Mouse (Mus musculus) myocyte (in vitro differentiated cells): ENCODE measurements at regions not wholly inside any gene's neighbourhood (a gene's known extent, or its start where the extent isn't known, plus 50 kb on each side); places are given as distances from the start of the nearest gene placed in this dataset.

Experiments
- MAX ChIP-seq: IDR thresholded peaks from one replicate; pipeline ENCODE4 v1.6.1; 2011; ENCODE audit warnings: low read depth, mild to moderate bottlenecking, control low read depth
- MYOD1 ChIP-seq, 3 experiments: IDR thresholded peaks; one replicate each; pipeline ENCODE4 v1.6.1; 2011; ENCODE audit warnings: control low read depth in 2 of 3, low read depth in 2 of 3, mild to moderate bottlenecking in 2 of 3, moderate library complexity in 1 of 3; ENCODE audit not compliant: insufficient read length in 2 of 3, control insufficient read depth in 1 of 3
- POLR2A ChIP-seq: IDR thresholded peaks from one replicate; pipeline ENCODE4 v1.6.1; 2011; ENCODE audit warnings: low read depth, mild to moderate bottlenecking, control low read depth, moderate library complexity; ENCODE audit not compliant: insufficient read length
- TCF12 ChIP-seq: IDR thresholded peaks from one replicate; pipeline ENCODE4 v1.6.1; 2011; ENCODE audit warnings: mild to moderate bottlenecking, control low read depth; ENCODE audit not compliant: poor library complexity, insufficient read depth, severe bottlenecking
- USF1 ChIP-seq: IDR thresholded peaks from one replicate; pipeline ENCODE4 v1.6.1; 2011; ENCODE audit warnings: low read depth, mild to moderate bottlenecking, control low read depth, moderate library complexity

GRCm38 (mm10) chr7:124491109-124491793 lies 508.6 kb downstream of the Hs3st4 start:
- TF ChIP-seq MAX: no peak
- TF ChIP-seq USF1: no peak
- no peak for TF ChIP-seq TCF12
- TF ChIP-seq POLR2A: no peak
- TF ChIP-seq MYOD1 (IDR thresholded peaks at IDR 0.05; ENCODE audit: control insufficient read depth in 1 of 3, insufficient read length in 2 of 3, low read depth in 2 of 3): no peak
